Mouse (Mus musculus): Measurements from ENCODE around the gene U90926. TPM values are rescaled to one million over a fixed set of nuclear protein-coding genes. Genes with fewer than 3 reads are reported as not detected.

U90926 gene
- not detected for total RNA-seq (2021)
- long read RNA-seq, experiment 1: 0 reads
- long read RNA-seq, experiment 2: 0 reads

DNA sequence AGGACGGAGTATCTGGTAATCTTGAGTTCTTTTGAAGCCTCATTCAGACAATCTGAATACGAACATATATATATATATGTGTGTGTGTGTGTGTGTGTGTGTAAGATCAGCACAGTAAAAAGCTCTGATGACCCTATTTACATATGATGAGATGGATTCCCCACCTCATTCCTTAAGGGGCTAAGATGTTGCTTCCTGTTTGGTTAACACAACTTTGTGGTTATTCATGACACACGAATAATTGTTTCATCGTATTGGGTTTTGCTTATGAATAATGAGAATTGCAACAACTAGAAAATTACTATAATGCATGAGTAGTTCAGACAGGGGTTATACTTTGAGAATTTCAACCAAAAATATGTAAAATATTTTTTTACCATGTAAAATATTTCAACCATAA lies at the start of gene U90926:
Gene U90926, minus strand, starts transcription at position 101 of the 400 bp plus-strand sequence.
- no peak for DNase-seq
- intact Hi-C loops (cut with DNase I; ENCODE audit: low total_unique reads): no loop called here

DNA sequence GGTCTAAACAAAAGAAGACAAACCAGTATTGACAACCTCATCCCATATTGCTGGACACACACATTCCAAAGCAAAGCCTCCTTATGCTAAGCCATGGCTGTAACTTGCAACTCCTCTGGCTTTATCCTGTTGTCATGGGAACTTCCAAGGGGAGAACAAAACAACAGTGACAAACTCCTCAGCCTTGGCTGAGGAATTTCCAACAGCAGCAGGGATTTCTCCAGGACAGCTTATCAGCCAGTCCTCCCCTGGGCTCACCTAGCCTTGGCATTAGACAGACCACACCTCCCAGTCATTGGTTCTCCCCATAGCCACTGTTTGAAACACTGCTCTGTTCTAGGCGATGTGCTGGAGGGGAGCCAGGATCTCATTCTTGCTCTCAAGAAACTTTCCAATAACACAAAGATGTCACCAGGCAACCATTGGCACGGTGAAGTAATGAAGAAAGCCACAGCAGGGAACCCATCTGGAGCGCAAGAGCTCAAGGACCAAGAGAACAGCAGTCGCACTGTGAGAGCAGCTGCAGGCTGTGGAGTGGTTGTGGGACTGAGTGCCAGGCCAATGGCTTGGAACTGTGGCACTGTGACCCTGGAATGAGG lies 48.7 kb upstream of the U90926 start:
- peak; percentile 47 for DNase-seq
- intact Hi-C loops (cut with DNase I; ENCODE audit: low total_unique reads): no loop called here

DNA sequence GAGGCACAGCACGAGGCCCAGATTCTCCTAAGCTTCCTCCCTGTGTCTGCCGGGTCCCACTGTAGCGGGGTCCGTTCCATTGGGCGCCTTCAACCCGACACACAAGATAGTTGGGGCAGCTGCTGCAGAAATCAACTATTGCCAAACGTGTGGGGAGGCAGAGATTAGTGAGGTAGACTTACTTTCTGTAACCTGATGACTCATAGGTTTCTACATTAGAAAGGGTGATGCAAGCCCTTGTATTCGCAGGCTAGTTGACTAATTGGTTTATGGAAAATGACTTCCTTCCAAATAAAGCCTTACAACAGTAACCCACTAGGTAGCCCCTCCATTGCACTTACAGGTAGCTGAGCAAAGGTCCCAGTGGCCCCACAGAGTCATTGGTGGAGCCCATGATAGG lies 47.4 kb upstream of the U90926 start:
- intact Hi-C loops (cut with DNase I; ENCODE audit: low total_unique reads): no loop called here
- no peak for DNase-seq

DNA sequence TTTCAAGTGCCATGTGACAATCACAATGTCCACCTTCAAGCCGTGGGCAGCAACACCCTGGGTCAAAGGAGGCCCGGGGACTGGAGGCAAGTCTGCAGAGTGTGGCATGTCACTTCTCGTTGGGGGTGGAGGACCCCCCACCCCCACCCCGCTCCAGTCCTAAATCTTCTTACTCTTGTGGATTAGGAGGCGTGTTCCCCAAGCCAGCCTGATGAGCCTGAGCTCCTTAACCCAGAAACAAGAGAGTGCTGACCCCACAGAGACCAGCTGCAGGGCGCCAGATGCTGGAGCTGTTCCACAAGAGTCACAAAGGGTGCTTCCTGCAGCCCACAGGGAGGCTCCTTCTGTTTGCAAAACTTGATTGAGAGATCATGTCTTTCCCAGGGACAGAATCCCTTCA lies 41.0 kb upstream of the U90926 start, which contains the start of gene Ppef2:
Gene Ppef2, minus strand, starts transcription at position 61 of the 400 bp plus-strand sequence.
- intact Hi-C loops (cut with DNase I; ENCODE audit: low total_unique reads): no loop called here
- no peak for DNase-seq

DNA sequence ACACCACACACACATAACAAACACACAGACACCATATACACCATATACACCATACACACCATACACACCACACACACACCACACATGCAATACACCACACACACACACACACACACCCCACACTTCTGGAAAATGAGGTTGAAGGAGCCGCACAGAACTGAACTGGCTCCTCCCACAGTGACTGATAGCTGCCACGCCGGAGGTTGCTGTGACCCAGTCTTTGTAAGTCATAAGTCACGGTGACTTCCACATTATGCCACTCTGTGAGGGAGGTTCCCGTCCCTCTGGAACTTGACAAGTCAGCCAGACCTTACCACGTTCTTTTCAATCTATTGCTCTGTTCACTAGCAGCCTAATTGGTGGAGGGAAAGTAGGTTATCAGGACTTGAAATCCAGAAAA lies 39.3 kb upstream of the U90926 start:
- intact Hi-C loops (cut with DNase I; ENCODE audit: low total_unique reads): no loop called here

DNA sequence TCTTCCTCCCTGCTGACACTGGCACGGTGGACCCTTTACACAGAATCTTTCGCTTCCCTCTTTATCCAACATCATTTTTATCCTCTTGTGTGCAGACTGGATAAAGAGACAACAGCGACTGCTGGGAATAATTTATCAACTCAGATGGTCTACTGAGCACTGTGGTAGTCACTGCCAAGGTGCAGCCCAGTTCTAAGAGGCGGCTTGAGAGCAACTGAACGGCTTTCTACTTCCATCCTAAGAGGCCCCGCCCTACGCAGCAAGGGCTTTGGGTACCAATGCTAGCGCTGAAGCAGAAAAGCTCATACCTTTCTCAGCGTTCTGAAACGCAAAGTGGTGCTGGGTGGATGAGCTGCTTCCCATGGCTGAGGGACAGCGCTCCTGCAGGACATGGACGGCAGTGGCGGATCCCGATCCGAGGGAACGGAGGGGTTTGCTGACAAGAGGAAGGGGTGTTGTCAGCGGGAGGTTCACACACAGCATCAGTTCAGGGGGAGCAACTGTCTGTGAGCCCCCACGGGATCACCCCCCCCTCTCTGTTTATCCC lies 37.7 kb upstream of the U90926 start:
- intact Hi-C loops (cut with DNase I; ENCODE audit: low total_unique reads): no loop called here
- no peak for DNase-seq

More for the DNA sequence above, 39.3 kb upstream of the U90926 start:
- DNase-seq: no peak

DNA sequence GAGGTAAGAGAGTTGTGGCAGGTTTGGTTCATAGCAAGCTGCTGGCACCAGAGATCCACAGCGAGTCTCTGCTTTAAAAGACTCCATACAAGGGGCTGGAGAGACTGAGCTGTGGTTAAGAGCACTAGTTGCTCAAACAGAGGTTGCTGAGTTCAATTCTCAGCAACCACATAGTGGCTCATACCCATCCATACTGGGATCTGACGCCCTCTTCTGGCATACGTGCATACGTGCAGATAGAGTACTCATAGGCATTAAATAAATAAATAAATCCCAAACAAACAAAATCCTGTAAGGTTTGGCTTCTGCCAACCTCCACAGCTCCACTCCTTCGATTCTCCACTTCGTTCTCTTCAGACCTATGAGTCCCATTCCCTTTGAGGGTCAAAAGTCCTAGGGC lies 36.8 kb upstream of the U90926 start:
- intact Hi-C loops (cut with DNase I; ENCODE audit: low total_unique reads): no loop called here
- DNase-seq: no peak

DNA sequence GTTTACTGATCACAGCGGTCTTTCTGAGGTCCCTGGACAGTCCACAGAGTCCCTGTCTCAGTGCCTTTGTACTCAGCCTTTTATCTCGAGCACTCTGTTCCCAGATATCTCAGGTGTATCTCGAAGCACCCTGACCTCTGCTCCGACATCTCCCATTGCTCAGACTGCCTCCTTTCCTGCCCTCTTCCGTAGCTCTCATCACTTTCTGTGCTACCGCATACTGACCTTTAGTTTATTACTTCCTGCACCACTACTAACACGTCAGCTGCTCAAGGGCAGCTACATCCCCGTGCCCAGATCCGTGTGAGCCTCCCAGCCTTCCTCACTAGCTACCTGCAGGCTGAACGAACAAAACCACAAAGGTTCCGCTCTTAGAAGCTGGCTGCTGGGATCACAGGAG lies 33.4 kb upstream of the U90926 start:
- DNase-seq: no peak
- intact Hi-C loops (cut with DNase I; ENCODE audit: low total_unique reads): no loop called here

DNA sequence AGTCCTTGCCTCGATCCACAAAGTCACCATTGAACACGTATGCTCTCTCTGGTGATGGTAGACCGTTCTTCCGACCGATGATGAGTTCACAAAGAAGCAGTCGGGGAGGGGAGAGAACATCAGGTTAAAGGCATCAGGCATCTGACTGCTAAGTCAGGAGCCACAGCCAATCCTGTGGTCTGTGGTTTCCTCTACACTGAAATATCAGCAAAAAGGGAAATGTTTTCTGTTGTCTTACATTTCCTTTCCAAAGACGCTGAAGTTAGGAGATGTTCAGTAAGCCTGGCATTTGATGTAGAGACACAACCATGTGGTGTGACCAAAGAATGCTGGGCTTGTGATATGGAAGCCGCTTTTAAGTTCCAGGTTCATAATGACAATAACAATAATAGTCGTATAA lies 30.3 kb upstream of the U90926 start:
- intact Hi-C loops (cut with DNase I; ENCODE audit: low total_unique reads): no loop called here
- no peak for DNase-seq

DNA sequence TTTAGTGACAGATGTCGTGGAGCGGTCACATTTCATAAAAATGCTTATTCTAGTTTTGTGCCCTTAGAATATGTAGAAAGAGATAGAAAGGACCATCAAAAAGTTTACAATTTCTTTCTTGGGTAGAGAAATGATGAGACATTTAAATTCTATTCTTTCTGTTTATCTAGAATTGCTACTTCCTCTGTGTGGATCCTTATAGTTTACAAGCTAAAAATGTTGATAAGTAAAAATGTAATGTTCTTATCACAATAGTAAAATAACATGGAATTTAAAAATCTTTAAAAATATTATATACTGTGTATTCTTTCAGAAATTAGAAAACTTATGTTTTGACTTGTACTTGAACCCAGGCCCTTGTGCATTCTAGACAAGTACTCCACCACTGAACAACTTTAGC lies 29.7 kb upstream of the U90926 start:
- intact Hi-C loops (cut with DNase I; ENCODE audit: low total_unique reads): loop anchor here (5.0 kb wide), 1 partner anchor 53 kb away; no protein-coding TSS in a partner anchor
- no peak for DNase-seq

DNA sequence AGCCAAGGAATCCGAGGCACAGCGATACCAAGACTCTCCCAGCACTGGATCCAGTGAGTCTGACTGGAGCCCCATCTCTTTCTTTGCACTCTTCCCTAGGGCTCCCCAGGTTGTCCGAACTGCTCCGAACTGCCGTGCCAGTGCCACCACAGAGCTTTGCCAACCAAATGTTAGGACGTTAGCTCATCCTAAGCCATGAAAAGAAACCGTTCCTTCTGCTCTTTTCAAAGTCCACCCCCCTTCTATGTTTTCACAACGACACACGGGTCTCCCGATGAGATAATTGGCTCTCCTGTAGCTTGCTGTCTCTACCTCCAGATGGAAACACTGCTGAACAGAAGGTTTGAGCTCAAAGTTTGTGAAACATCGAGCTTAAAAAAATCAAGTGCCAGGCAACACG lies 25.6 kb upstream of the U90926 start:
- intact Hi-C loops (cut with DNase I; ENCODE audit: low total_unique reads): loop anchor here (5.0 kb wide), 1 partner anchor 48 kb away; no protein-coding TSS in a partner anchor
- no peak for DNase-seq

DNA sequence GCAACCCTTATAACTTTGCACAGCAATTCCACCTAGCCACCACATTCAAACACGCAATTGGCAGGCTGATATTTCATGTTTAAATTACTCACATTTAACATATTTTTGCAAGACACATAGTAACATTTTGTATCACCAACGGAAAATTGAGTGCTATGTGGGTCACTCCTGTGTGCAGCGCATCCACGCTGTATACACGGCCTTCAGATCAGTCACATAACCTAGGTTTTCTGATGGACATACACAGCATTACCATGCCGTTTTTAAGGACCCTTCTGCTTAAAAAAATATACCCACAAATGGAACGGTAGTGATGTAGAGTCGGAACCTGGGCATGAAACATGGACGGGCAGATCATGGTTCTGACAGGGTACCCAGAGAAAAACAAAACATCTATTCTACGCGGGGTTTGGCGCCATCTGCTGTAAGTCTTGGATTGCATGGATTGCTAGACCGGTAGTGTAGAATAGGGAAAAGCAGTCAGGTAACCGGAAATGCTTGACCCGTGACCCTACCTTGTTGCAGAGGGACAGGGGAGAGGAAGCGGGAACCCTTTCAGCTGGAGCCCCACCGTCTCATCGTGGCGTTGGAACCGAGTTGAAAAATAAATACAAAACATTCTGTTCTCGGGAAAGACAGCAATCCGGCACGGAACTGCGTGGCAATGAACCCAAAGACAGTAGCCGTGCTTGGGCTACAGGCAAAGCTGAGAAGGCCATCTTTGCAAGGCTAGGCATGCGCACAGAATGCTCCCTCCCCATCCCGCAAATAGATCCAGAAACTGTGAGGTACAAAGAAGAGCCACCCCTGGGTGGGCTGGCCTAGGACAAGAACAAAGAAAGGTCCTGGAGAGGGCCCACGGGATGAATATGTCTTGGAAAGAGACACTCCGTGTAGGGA lies 24.4 kb upstream of the U90926 start:
- intact Hi-C loops (cut with DNase I; ENCODE audit: low total_unique reads): loop anchor here (5.0 kb wide), 1 partner anchor 47 kb away; no protein-coding TSS in a partner anchor

DNA sequence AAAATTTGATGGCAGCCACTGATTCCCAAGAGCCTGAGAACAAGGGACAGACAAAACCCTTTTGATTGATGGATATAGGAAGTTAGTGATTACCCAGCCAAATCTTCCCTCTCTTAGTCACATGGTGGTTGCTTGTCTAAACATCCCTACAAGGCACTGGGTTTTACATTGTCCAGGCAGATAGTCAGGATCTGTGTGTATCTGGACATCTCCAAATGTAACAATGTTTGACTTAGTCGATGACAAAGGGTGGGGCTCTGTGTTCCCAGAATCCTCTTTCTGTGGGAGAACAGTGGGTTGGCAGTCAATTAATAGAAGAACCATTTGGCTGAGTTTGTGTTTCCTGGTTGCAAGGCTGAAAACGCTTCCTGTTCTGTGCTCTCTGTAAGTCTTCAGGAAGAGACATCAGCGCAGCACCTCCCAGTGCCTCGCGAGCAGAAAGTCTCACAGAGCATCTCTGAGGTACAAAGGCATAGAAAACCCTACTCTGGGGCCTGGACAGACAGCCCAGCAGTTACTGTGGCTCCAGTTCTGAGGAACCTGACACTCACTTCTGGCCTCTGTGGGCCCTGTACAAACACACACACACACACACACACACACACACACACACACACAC lies 19.8 kb upstream of the U90926 start:
- intact Hi-C loops (cut with DNase I; ENCODE audit: low total_unique reads): no loop called here
- DNase-seq: no peak

More for the DNA sequence above, 24.4 kb upstream of the U90926 start:
- DNase-seq: peak; percentile 43

DNA sequence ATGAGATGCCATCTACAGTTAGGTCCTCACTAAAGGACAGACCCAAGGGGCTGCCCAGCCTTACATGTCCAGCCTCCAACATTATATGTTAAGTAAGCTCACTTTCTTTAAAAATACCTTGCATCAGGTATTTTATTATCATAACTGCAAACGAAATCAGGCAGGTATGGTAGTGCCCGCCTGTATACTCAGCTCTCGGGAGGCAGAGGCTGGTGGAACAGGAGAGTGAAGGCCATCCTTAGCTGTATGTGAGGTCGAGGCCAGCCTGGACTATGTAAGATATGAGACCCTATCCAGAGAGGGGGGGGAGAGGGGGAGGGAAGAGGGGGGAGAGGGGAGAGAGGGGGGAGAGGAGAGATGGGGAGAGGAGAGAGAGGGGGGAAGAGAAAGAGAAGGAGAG lies 18.2 kb upstream of the U90926 start:
- DNase-seq: no peak
- intact Hi-C loops (cut with DNase I; ENCODE audit: low total_unique reads): no loop called here

DNA sequence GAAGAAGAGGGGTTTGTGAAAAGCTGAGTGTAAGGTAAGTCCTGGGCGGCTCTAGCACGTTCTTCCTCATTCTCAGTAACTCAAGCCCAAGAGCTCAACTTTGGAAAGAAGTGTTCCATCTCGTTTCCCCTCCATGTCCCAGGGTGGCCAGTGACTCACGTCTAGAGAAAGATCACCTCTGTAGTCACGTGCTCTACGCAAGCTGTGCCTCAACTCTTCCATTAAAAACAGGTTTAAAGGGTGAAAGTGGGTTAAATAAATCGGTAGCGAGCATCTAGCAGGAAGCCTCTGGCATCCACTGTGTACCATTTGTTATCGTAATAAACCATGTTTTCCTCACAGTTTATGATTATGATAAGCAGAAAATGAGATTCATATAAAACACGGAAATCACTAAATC lies 16.6 kb upstream of the U90926 start:
- intact Hi-C loops (cut with DNase I; ENCODE audit: low total_unique reads): no loop called here
- DNase-seq: no peak

DNA sequence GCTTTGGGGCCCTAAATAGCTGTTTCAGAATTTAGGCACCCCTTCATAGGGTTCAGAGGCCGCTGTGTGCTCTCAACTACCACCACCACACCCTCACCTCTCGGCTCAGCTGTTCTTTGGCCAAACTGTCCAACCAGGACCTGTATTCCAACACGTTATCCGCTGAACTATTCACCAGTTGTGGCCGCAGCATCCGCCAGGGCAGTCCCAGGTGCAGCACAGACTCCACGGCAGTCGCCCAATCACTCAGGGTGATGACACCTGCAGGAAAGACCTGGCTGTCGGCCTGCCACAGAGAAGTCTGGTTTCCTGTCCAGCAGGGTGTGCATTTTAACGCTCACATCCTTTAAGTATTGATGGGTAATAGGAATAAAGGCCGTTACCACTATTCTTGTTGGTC lies 15.1 kb upstream of the U90926 start:
- no peak for DNase-seq
- intact Hi-C loops (cut with DNase I; ENCODE audit: low total_unique reads): no loop called here

DNA sequence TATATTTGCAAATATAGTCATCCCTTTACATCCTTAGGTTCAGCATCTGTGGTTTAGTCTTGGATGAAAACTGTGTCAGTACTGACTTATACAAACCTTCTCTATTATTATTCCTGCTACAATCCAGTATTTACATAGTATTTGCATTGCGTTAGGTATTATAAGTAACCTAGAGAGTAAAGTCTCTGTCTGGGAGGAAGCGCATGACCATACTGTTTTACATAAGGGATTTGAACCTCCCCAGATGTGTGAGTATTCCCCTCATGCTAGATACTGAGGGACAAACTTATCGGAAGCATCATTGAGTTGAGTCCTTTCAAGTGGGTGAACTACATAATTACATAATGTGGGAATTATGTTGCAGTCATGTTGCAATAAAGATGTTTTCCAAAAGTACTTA lies 14.3 kb upstream of the U90926 start:
- intact Hi-C loops (cut with DNase I; ENCODE audit: low total_unique reads): no loop called here
- DNase-seq: no peak

DNA sequence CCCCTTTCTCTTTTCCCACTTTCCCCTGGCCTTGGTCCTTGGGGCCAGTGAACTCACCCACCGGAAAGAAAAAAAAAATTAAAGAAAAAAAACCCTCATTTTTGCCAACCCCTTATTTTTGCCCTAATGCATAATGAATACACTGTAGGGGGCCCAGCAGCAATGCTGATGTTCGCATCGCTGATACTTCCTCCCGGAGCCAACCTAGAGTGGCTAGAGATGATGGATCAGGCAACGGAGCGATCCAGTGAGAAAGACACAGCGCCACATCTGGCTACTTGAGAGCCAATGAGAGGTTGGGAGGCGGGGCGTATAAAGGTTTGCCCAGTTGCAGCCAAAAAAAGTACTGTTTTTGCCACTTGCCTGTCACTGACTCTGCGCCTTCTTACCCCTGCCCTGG lies 13.6 kb upstream of the U90926 start:
- intact Hi-C loops (cut with DNase I; ENCODE audit: low total_unique reads): no loop called here
- DNase-seq: no peak

DNA sequence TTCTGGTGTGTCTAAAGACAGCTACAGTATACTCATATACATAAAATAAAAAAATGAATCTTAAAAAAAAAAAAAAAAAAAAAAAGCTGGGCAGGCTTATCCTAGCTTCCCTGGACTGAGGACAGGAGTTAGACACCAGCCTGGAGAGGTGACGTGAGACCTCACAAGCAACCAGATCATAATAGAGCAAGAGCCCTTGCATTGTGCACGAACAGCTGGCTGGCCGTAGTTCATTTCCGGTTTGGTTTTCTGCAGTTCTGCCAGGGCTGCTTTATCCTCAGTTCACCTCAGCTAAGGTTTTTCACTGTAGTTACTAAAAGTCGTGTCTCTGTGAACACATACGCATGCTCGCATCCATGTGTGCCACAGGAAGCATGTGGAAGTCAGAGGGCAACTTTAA lies 12.6 kb upstream of the U90926 start:
- peak; percentile 28 for DNase-seq
- intact Hi-C loops (cut with DNase I; ENCODE audit: low total_unique reads): no loop called here

DNA sequence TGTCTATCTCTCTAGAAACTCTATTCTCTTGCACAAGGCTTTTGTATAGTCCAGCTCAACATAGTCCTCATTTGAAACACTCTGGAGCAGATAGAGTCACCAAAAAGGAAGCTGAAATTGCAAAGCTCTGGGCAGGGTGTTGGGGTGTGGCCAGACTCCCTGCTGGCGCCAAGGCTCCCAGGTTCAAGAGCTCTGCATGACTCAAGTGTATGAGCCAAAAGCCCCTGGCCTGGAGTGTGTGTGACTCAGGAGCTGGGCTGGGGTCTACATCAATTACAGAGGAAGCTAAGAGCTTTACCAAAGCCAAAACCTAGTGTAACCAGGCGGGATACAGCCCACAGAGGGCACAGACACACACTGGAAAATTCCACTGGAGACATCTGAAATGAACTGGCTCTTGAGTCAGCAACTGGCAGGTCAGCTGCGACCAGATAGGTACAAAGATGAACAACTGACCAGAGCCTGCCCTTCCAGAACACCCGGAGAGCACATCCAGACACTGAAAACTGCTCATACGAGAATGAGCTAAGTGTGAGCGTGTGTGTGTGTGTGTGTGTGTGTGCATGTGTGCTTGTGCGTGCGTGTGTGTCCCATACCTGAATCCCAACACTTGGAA lies 5.2 kb upstream of the U90926 start:
- intact Hi-C loops (cut with DNase I; ENCODE audit: low total_unique reads): no loop called here
- DNase-seq: no peak

Measured in gastrocnemius, postnatal 14 days (tissue).